Mouse (Mus musculus): ENCODE measurements at regions not wholly inside any gene's neighbourhood (a gene's known extent, or its start where the extent isn't known, plus 50 kb on each side); places are given as distances from the start of the nearest gene placed in this dataset.

GRCm38 (mm10) chr11:114611690-114612089, 56.6 kb upstream of the Rpl38 start:
- ATAC-seq (ENCODE audit: insufficient number of reproducible peaks, low FRiP score, low TSS enrichment, low read depth), result no peak
- Histone ChIP-seq H3K4me3 (replicated peaks) (no peak overlapping the region), H3K36me3 (no peaks in the 10 kb centered on the region), H3K9ac (no peak overlapping the region), H3K27me3 (no peaks in the 10 kb centered on the region), H3K4me2 (replicated peaks) (no peak overlapping the region), H3K27ac (replicated peaks) (no peak overlapping the region), H3K4me1 (no peaks in the 10 kb centered on the region), H3K9me3 (replicated peaks) (no peaks in the 10 kb centered on the region)
- WGBS, result 70% methylated on average over 8 of the region's 8 CpGs

- Histone ChIP-seq H3K27ac (replicated peaks) (no peak overlapping the region), H3K27me3 (no peaks in the 10 kb centered on the region), H3K36me3 (no peaks in the 10 kb centered on the region), H3K9me3 (replicated peaks) (no peaks in the 10 kb centered on the region), H3K4me3 (replicated peaks) (no peak overlapping the region), H3K4me1 (no peaks in the 10 kb centered on the region), H3K4me2 (replicated peaks) (no peak overlapping the region), H3K9ac (no peak overlapping the region)
- ATAC-seq (ENCODE audit: insufficient number of reproducible peaks, low FRiP score, low TSS enrichment, low read depth), result no peak
- 89% methylated on average over 9 of the region's 9 CpGs for WGBS
These were observed 60.3 kb upstream of the Rpl38 start for GRCm38 (mm10) chr11:114608009-114608408.

GRCm38 (mm10) chr11:114603108-114603507, 65.2 kb upstream of the Rpl38 start:
- no peaks in the 10 kb centered on the region for H3K36me3 ChIP-seq
- no peak overlapping the region for H3K4me3 ChIP-seq (replicated peaks)
- no peaks in the 10 kb centered on the region for H3K4me1 ChIP-seq
- H3K9ac ChIP-seq, result no peak overlapping the region
- H3K27ac ChIP-seq (replicated peaks), result no peak overlapping the region
- no peak overlapping the region for H3K4me2 ChIP-seq (replicated peaks)
- no peak for ATAC-seq (ENCODE audit: insufficient number of reproducible peaks, low FRiP score, low TSS enrichment, low read depth)
- WGBS, result 73% methylated on average over 6 of the region's 6 CpGs
- H3K9me3 ChIP-seq (replicated peaks), result no peaks in the 10 kb centered on the region
- no peaks in the 10 kb centered on the region for H3K27me3 ChIP-seq

GRCm38 (mm10) chr11:114597225-114597624, 71.1 kb upstream of the Rpl38 start:
- 39% methylated on average over 2 of the region's 2 CpGs for WGBS
- Histone ChIP-seq H3K9me3 (replicated peaks) (no peaks in the 10 kb centered on the region), H3K4me2 (replicated peaks) (no peak overlapping the region), H3K9ac (no peak overlapping the region), H3K4me1 (peaks cover 6% of the 10 kb centered on the region), H3K27me3 (no peaks in the 10 kb centered on the region), H3K4me3 (replicated peaks) (no peak overlapping the region), H3K27ac (replicated peaks) (peak overlapping the region; percentile 39; the same call in 1 of the 2 replicates), H3K36me3 (no peaks in the 10 kb centered on the region)
- no peak for ATAC-seq (ENCODE audit: insufficient number of reproducible peaks, low FRiP score, low TSS enrichment, low read depth)

GRCm38 (mm10) chr11:114592961-114593360, 75.4 kb upstream of the Rpl38 start:
- 45% methylated on average over 9 of the region's 9 CpGs for WGBS
- Histone ChIP-seq H3K27ac (replicated peaks) (0 out of 2 replicates have a peak overlapping the region, but pooled peaks have one; percentile 11), H3K4me3 (replicated peaks) (no peak overlapping the region), H3K4me2 (replicated peaks) (no peak overlapping the region), H3K9me3 (replicated peaks) (no peaks in the 10 kb centered on the region), H3K27me3 (no peaks in the 10 kb centered on the region), H3K4me1 (peaks cover 6% of the 10 kb centered on the region), H3K36me3 (no peaks in the 10 kb centered on the region), H3K9ac (no peak overlapping the region)
- ATAC-seq (ENCODE audit: insufficient number of reproducible peaks, low FRiP score, low TSS enrichment, low read depth), result no peak

- Histone ChIP-seq H3K4me2 (replicated peaks) (no peak overlapping the region), H3K4me1 (no peaks in the 10 kb centered on the region), H3K36me3 (no peaks in the 10 kb centered on the region), H3K27me3 (no peaks in the 10 kb centered on the region), H3K4me3 (replicated peaks) (no peak overlapping the region), H3K27ac (replicated peaks) (no peak overlapping the region), H3K9ac (no peak overlapping the region), H3K9me3 (replicated peaks) (no peaks in the 10 kb centered on the region)
- ATAC-seq (ENCODE audit: insufficient number of reproducible peaks, low FRiP score, low TSS enrichment, low read depth), result no peak
- 71% methylated on average over 9 of the region's 9 CpGs for WGBS
These were observed 79.8 kb upstream of the Rpl38 start for GRCm38 (mm10) chr11:114588554-114588953.

GRCm38 (mm10) chr11:114587986-114588385, 80.3 kb upstream of the Rpl38 start:
- H3K9me3 ChIP-seq (replicated peaks), result no peaks in the 10 kb centered on the region
- H3K27ac ChIP-seq (replicated peaks), result no peak overlapping the region
- no peaks in the 10 kb centered on the region for H3K27me3 ChIP-seq
- H3K4me2 ChIP-seq (replicated peaks), result no peak overlapping the region
- H3K4me1 ChIP-seq, result no peaks in the 10 kb centered on the region
- no peaks in the 10 kb centered on the region for H3K36me3 ChIP-seq
- 82% methylated on average over 4 of the region's 4 CpGs for WGBS
- no peak for ATAC-seq (ENCODE audit: insufficient number of reproducible peaks, low FRiP score, low TSS enrichment, low read depth)
- H3K4me3 ChIP-seq (replicated peaks), result no peak overlapping the region
- H3K9ac ChIP-seq, result no peak overlapping the region

GRCm38 (mm10) chr11:114586400-114586799, 81.9 kb upstream of the Rpl38 start:
- no peaks in the 10 kb centered on the region for H3K27me3 ChIP-seq
- 87% methylated on average over 12 of the region's 12 CpGs for WGBS
- no peaks in the 10 kb centered on the region for H3K36me3 ChIP-seq
- no peaks in the 10 kb centered on the region for H3K4me1 ChIP-seq
- ATAC-seq (ENCODE audit: insufficient number of reproducible peaks, low FRiP score, low TSS enrichment, low read depth), result no peak
- no peaks in the 10 kb centered on the region for H3K9me3 ChIP-seq (replicated peaks)
- no peak overlapping the region for H3K9ac ChIP-seq
- H3K4me3 ChIP-seq (replicated peaks), result no peak overlapping the region
- H3K4me2 ChIP-seq (replicated peaks), result no peak overlapping the region
- no peak overlapping the region for H3K27ac ChIP-seq (replicated peaks)

GRCm38 (mm10) chr11:114584804-114585203, 83.5 kb upstream of the Rpl38 start:
- no peak overlapping the region for H3K9ac ChIP-seq
- ATAC-seq (ENCODE audit: insufficient number of reproducible peaks, low FRiP score, low TSS enrichment, low read depth), result no peak
- H3K36me3 ChIP-seq, result no peaks in the 10 kb centered on the region
- no peaks in the 10 kb centered on the region for H3K9me3 ChIP-seq (replicated peaks)
- H3K4me1 ChIP-seq, result no peaks in the 10 kb centered on the region
- H3K4me2 ChIP-seq (replicated peaks), result no peak overlapping the region
- no peaks in the 10 kb centered on the region for H3K27me3 ChIP-seq
- no peak overlapping the region for H3K27ac ChIP-seq (replicated peaks)
- H3K4me3 ChIP-seq (replicated peaks), result no peak overlapping the region
- 72% methylated on average over 6 of the region's 6 CpGs for WGBS

GRCm38 (mm10) chr11:114584146-114584545, 84.2 kb upstream of the Rpl38 start:
- Histone ChIP-seq H3K9me3 (replicated peaks) (no peaks in the 10 kb centered on the region), H3K4me2 (replicated peaks) (no peak overlapping the region), H3K9ac (no peak overlapping the region), H3K27me3 (no peaks in the 10 kb centered on the region), H3K27ac (replicated peaks) (no peak overlapping the region), H3K4me1 (no peaks in the 10 kb centered on the region), H3K4me3 (replicated peaks) (no peak overlapping the region), H3K36me3 (no peaks in the 10 kb centered on the region)
- ATAC-seq (ENCODE audit: insufficient number of reproducible peaks, low FRiP score, low TSS enrichment, low read depth), result no peak
- 69% methylated on average over 5 of the region's 5 CpGs for WGBS

- no peaks in the 10 kb centered on the region for H3K36me3 ChIP-seq
- WGBS, result 66% methylated on average over 2 of the region's 2 CpGs
- H3K4me3 ChIP-seq (replicated peaks), result no peak overlapping the region
- no peaks in the 10 kb centered on the region for H3K4me1 ChIP-seq
- H3K4me2 ChIP-seq (replicated peaks), result no peak overlapping the region
- no peaks in the 10 kb centered on the region for H3K27me3 ChIP-seq
- ATAC-seq (ENCODE audit: insufficient number of reproducible peaks, low FRiP score, low TSS enrichment, low read depth), result no peak
- H3K9me3 ChIP-seq (replicated peaks), result peaks cover 5% of the 10 kb centered on the region; the same call in 1 of the 2 replicates
- no peak overlapping the region for H3K9ac ChIP-seq
- H3K27ac ChIP-seq (replicated peaks), result no peak overlapping the region
These were observed 88.3 kb upstream of the Rpl38 start for GRCm38 (mm10) chr11:114579986-114580385.

- H3K9ac ChIP-seq, result no peak overlapping the region
- no peaks in the 10 kb centered on the region for H3K27me3 ChIP-seq
- H3K9me3 ChIP-seq (replicated peaks), result peaks cover 6% of the 10 kb centered on the region; the same call in 1 of the 2 replicates
- H3K4me2 ChIP-seq (replicated peaks), result no peak overlapping the region
- no peak overlapping the region for H3K27ac ChIP-seq (replicated peaks)
- no peaks in the 10 kb centered on the region for H3K4me1 ChIP-seq
- no peaks in the 10 kb centered on the region for H3K36me3 ChIP-seq
- no peak overlapping the region for H3K4me3 ChIP-seq (replicated peaks)
- no peak for ATAC-seq (ENCODE audit: insufficient number of reproducible peaks, low FRiP score, low TSS enrichment, low read depth)
- 77% methylated on average over 6 of the region's 6 CpGs for WGBS
These were observed 89.8 kb upstream of the Rpl38 start for GRCm38 (mm10) chr11:114578551-114578950.

Measured in embryonic facial prominence, embryonic 15.5 days (tissue).